Mouse (Mus musculus) forebrain, embryonic 16.5 days (tissue): ENCODE measurements at regions not wholly inside any gene's neighbourhood (a gene's known extent, or its start where the extent isn't known, plus 50 kb on each side); places are given as distances from the start of the nearest gene placed in this dataset. TPM values are rescaled to one million over a fixed set of nuclear protein-coding genes. Genes with fewer than 3 reads are reported as not detected.
A peak's percentile ranks its signal among the peaks of the same experiment; 100 is the strongest.

ENCODE experiments used
- ATAC-seq: fragments of 200-750 bp; cut with Nextera tagmentation; 2 replicates; pipeline ENCODE4 v1.8.0; 2017; ENCODE audit warnings: mild to moderate bottlenecking, moderate library complexity
- H3K27ac ChIP-seq: fragments of 300-500 bp; sonication (generic); 2 replicates; pipeline ENCODE4 v1.5.1; 2014; ENCODE audit warnings: low read length, control low read depth
- H3K27me3 ChIP-seq: fragments of 300-500 bp; sonication (generic); replicated peaks from 2 replicates; pipeline ENCODE4 v1.6.1; 2014; ENCODE audit warnings: low read length; ENCODE audit not compliant: control insufficient read depth, insufficient read depth
- H3K36me3 ChIP-seq: fragments of 300-500 bp; sonication (generic); 2 replicates; pipeline ENCODE4 v1.6.1; 2014; ENCODE audit not compliant: control insufficient read depth, insufficient read depth
- H3K4me1 ChIP-seq: fragments of 300-500 bp; sonication (generic); replicated peaks from 2 replicates; pipeline ENCODE4 v1.6.1; 2014; ENCODE audit warnings: low read length; ENCODE audit not compliant: control insufficient read depth, insufficient read depth
- H3K4me2 ChIP-seq: fragments of 300-500 bp; sonication (generic); 2 replicates; pipeline ENCODE4 v1.6.1; 2014; ENCODE audit warnings: mild to moderate bottlenecking, low read length, control low read depth
- H3K4me3 ChIP-seq: fragments of 300-500 bp; sonication (generic); replicated peaks from 2 replicates; pipeline ENCODE4 v1.5.1; 2014; ENCODE audit warnings: mild to moderate bottlenecking, low read length, control low read depth
- H3K9ac ChIP-seq: fragments of 300-500 bp; sonication (generic); replicated peaks from 2 replicates; pipeline ENCODE4 v1.6.1; 2014; ENCODE audit warnings: low read depth, low read length, control low read depth
- H3K9me3 ChIP-seq: fragments of 300-500 bp; sonication (generic); 2 replicates; pipeline ENCODE4 v1.6.1; 2016; ENCODE audit warnings: low read length; ENCODE audit not compliant: control insufficient read depth
- WGBS: fragments of 180-500 bp; shearing (Covaris S2); extraction: QIAGEN DNeasy Blood & Tissue Kit; methylation state at CpG from one replicate; pipeline ENCODE4 v1.1.7; 2014; 5-methylcytosine and 5-hydroxymethylcytosine counted together
- microRNA-seq: library from miRNA; unstranded; fragments of <30 nt; microRNA quantifications from one replicate; pipeline ENCODE4, GENCODE M21; 2017

- ATAC-seq: no peak
- WGBS: 86% methylated on average over 13 of the region's 13 CpGs
- H3K27me3 ChIP-seq: no peaks in the 10 kb centered on the region; the same call in 1 of the 2 replicates
- no peak overlapping the region for H3K9ac ChIP-seq
- H3K9me3 ChIP-seq: no peaks in the 10 kb centered on the region
- no peak overlapping the region for H3K4me2 ChIP-seq
- H3K4me3 ChIP-seq: no peak overlapping the region
- no peak overlapping the region for H3K27ac ChIP-seq
- H3K36me3 ChIP-seq: no peaks in the 10 kb centered on the region
- H3K4me1 ChIP-seq: no peaks in the 10 kb centered on the region
Measured at GRCm38 (mm10) chr1:190259576-190259975, 89.1 kb upstream of the Prox1 start.

DNA sequence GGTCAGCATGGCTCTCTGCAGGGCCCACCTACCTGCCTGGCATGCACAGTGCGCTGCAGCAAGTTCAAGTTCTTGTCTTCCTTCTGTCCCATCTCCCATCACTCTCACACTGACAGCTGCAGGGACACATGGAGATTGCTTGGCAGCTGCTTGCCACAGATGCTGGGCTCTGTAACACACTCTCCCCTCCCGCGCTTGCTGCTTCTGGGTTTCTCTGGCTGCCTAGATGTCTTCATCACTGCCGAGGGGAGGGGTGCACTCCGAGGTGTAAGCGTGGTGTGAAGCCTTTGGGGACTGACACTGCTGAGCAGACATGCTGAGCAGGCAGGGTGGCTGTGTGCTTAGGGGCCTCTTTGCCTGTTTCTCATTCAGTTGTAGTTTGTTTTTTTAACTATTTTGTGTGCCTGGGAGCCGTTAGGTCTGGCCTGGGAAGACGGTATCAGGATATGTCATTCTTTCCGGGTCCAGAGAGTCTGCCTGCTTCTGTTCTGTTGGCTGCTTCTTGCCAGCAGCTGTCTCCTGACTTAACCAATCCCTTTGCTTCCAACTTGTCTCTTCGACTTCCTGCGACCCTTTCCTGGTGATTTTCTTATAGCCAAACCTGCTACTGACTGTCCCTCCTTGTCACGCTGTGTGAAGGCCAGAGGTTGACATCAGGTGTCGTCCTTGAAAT, 80.2 kb upstream of the Prox1 start:
- no peak overlapping the region for H3K4me3 ChIP-seq
- peak; percentile 70 for ATAC-seq
- no peaks in the 10 kb centered on the region for H3K4me1 ChIP-seq
- WGBS: 73% methylated on average over 13 of the region's 13 CpGs
- no peaks in the 10 kb centered on the region for H3K36me3 ChIP-seq
- no peaks in the 10 kb centered on the region; the same call in 1 of the 2 replicates for H3K27me3 ChIP-seq
- no peak overlapping the region for H3K4me2 ChIP-seq
- no peak overlapping the region for H3K9ac ChIP-seq
- no peak overlapping the region for H3K27ac ChIP-seq
- 0 out of 2 replicates have a peak, but pooled peaks cover 2% of the 10 kb centered on the region for H3K9me3 ChIP-seq

DNA sequence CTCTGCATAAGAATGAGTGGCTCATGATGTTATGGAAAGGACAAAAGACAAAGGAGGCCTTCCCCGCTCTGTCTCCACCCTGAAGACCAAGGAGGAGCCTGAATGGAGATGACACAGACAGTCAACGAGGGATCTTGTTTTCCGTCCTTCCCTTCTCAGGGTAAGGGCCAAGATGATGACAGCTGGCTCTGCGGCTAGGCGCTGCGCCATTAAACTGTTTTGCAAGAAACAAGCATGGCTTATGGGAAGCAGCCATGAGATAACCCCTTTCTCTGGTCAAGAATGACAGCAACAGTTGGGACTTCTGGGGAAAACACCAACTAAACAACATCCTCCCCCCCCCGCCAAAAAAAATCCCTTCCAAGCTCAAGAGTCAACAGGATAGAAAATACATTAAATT, 72.0 kb upstream of the Prox1 start:
- no peak for ATAC-seq
- no peaks in the 10 kb centered on the region for H3K4me1 ChIP-seq
- no peak overlapping the region for H3K9ac ChIP-seq
- H3K36me3 ChIP-seq: no peaks in the 10 kb centered on the region
- no peaks in the 10 kb centered on the region for H3K9me3 ChIP-seq
- WGBS: 88% methylated on average over 7 of the region's 7 CpGs
- no peak overlapping the region for H3K27ac ChIP-seq
- H3K27me3 ChIP-seq: no peaks in the 10 kb centered on the region
- H3K4me3 ChIP-seq: no peak overlapping the region
- H3K4me2 ChIP-seq: no peak overlapping the region

GRCm38 (mm10) chr1:190239796-190240195, 69.3 kb upstream of the Prox1 start:
- H3K4me1 ChIP-seq: no peaks in the 10 kb centered on the region
- ATAC-seq: no peak
- H3K4me3 ChIP-seq: no peak overlapping the region
- 74% methylated on average over 6 of the region's 6 CpGs for WGBS
- H3K9me3 ChIP-seq: no peaks in the 10 kb centered on the region
- 0 out of 2 replicates have a peak, but pooled peaks cover 2% of the 10 kb centered on the region for H3K27me3 ChIP-seq
- no peak overlapping the region for H3K9ac ChIP-seq
- H3K36me3 ChIP-seq: no peaks in the 10 kb centered on the region
- H3K4me2 ChIP-seq: no peak overlapping the region
- H3K27ac ChIP-seq: no peak overlapping the region

GRCm38 (mm10) chr1:190230866-190231265, 60.4 kb upstream of the Prox1 start:
- H3K36me3 ChIP-seq: no peaks in the 10 kb centered on the region
- H3K27ac ChIP-seq: no peak overlapping the region
- no peaks in the 10 kb centered on the region for H3K4me1 ChIP-seq
- no peak overlapping the region for H3K4me2 ChIP-seq
- H3K27me3 ChIP-seq: peaks cover 7% of the 10 kb centered on the region; the same call in 1 of the 2 replicates
- H3K9me3 ChIP-seq: peaks cover 5% of the 10 kb centered on the region
- H3K9ac ChIP-seq: no peak overlapping the region
- no peak overlapping the region for H3K4me3 ChIP-seq
- no peak for ATAC-seq
- WGBS: 34% methylated on average over 5 of the region's 5 CpGs

DNA sequence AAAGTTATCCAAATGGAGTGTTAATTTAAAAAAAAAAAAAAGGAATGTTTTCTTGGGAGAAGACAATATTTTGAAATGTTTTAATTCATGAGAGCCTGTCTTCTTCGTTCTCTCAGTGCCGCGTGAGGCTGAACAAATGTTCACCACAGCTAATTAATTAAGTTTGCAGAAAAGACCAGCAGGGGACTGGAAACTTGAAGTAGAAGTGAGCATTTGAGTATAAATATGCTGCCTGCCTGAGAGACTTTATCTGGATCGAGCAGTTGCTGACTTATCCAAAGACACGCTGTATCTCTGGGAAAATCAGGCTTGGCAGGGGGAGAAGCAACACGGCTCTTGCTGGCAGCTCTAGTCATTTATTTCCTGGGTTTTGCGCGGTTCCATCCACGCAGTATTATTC, 49.9 kb upstream of the Prox1 start:
- Histone ChIP-seq H3K27me3 (peaks cover 17% of the 10 kb centered on the region), H3K4me3 (no peak overlapping the region), H3K4me2 (no peak overlapping the region), H3K9me3 (peaks cover 8% of the 10 kb centered on the region), H3K4me1 (peaks cover 4% of the 10 kb centered on the region; the same call in 1 of the 2 replicates), H3K9ac (no peak overlapping the region), H3K36me3 (no peaks in the 10 kb centered on the region), H3K27ac (no peak overlapping the region)
- WGBS: 14% methylated on average over 9 of the region's 9 CpGs
- peak; percentile 78 for ATAC-seq

Small RNAs in the stretch of these regions (microRNA-seq; reads per million reads assigned to microRNA genes)
- not detected for gene Gm47294
